Mouse (Mus musculus) forebrain, embryonic 12.5 days (tissue): ENCODE data around the gene Zcchc13. TPM values are rescaled to one million over a fixed set of nuclear protein-coding genes. Genes with fewer than 3 reads are reported as not detected.

Source experiments
- ATAC-seq: fragments of 200-750 bp; cut with Nextera tagmentation; 2 replicates; pipeline ENCODE4 v1.8.0; 2017; ENCODE audit warnings: moderate TSS enrichment; ENCODE audit not compliant: low FRiP score
- H3K27ac ChIP-seq: fragments of 300-500 bp; sonication (generic); 2 replicates; pipeline ENCODE4 v1.5.1; 2016; ENCODE audit warnings: mild to moderate bottlenecking
- H3K27me3 ChIP-seq: fragments of 300-500 bp; sonication (generic); 2 replicates; pipeline ENCODE4 v1.6.1; 2016; ENCODE audit warnings: mild to moderate bottlenecking
- H3K36me3 ChIP-seq: fragments of 300-500 bp; sonication (generic); replicated peaks from 2 replicates; pipeline ENCODE4 v1.6.1; 2016; ENCODE audit warnings: mild to moderate bottlenecking
- H3K4me1 ChIP-seq: fragments of 300-500 bp; sonication (generic); 2 replicates; pipeline ENCODE4 v1.6.1; 2016
- H3K4me2 ChIP-seq: fragments of 300-500 bp; sonication (generic); 2 replicates; pipeline ENCODE4 v1.6.1; 2016; ENCODE audit warnings: mild to moderate bottlenecking, moderate library complexity
- H3K4me3 ChIP-seq: fragments of 300-500 bp; sonication (generic); replicated peaks from 2 replicates; pipeline ENCODE4 v1.5.1; 2016; ENCODE audit warnings: mild to moderate bottlenecking
- H3K9ac ChIP-seq: fragments of 300-500 bp; sonication (generic); 2 replicates; pipeline ENCODE4 v1.6.1; 2016; ENCODE audit warnings: mild to moderate bottlenecking
- H3K9me3 ChIP-seq: fragments of 300-500 bp; sonication (generic); 2 replicates; pipeline ENCODE4 v1.6.1; 2016
- WGBS: fragments of 180-500 bp; shearing (Covaris S2); methylation state at CpG from one replicate; pipeline ENCODE4 v1.1.7; 2016; 5-methylcytosine and 5-hydroxymethylcytosine counted together
- polyA plus RNA-seq: library from polyadenylated mRNA; unstranded; fragments of >200 nt; fragmentation: Nextera tagmentation; extraction: Ambion mirVana; gene quantifications from 2 replicates; pipeline ENCODE4 v1.2.1, GENCODE M21; 2016

Zcchc13 gene
- polyA plus RNA-seq, 1 experiment from 2014 or later: not detected

DNA sequence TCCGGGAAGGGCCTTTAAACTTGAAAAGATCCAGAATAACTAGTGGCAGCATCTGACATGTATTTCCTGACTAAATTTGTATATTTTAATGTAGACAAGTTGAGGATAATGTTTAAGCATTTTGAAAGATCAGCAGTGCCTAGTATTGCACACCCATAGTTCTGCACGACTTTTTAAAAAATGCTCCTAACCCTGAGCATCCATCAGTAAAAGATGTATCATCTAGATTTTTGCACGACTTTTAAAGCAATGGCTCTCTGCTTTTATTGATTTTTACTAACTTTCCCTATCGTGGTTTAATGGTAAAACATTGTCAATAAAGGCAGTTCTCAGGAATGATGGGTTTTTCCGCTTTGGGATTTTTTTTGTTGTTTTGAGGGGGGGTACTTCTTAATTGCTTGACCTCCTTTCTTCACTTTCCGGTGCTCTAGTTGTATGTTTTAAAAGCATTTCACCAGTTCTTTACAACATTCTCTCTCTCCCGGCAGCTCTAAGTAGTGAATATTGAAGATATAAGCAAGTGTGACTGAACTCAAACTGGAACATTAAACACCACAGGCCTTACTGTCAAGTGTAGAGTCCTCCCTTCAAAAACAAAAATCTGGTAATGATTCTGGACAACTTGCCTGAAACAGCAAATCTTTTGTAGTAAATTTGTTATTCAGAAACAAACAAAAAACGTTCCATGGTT is 12.8 kb upstream of the Zcchc13 start:
- 23% methylated on average over 8 of the region's 8 CpGs for WGBS
- Histone ChIP-seq H3K4me1 (peaks cover 15% of the 10 kb centered on the region), H3K27me3 (no peaks in the 10 kb centered on the region), H3K9ac (peak overlapping the region; percentile 61), H3K4me3 (peak overlapping the region; percentile 43), H3K27ac (peak overlapping the region; percentile 93), H3K36me3 (peaks cover 4% of the 10 kb centered on the region; the same call in 1 of the 2 replicates), H3K4me2 (peak overlapping the region; percentile 58), H3K9me3 (no peaks in the 10 kb centered on the region)
- ATAC-seq: no peak

DNA sequence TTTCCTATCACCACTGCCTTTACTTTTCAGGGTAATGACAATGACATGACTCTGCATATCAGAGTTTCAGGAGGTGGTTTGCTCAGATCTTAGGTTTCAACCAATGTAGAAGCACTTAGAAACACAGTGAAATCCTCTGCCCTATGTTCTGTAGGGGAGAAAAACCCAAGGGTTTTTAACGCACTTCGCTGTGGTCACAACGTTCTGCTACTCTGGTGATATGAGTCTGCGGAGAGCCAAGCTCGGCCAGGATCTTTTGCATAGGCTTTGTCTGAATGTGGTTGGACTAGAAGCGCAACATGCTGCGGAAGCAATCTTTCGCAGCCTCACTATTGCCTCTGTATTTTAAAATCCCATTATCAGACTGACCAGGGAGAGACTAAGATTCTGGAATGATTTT is 8.6 kb upstream of the Zcchc13 start:
- 9% methylated on average over 8 of the region's 8 CpGs for WGBS
- peak overlapping the region; percentile 56 for H3K9ac ChIP-seq
- ATAC-seq: peak; percentile 4; the same call in 1 of the 2 replicates
- H3K27me3 ChIP-seq: no peaks in the 10 kb centered on the region
- H3K4me3 ChIP-seq: peak overlapping the region; percentile 35
- peak overlapping the region; percentile 67 for H3K4me2 ChIP-seq
- no peaks in the 10 kb centered on the region for H3K9me3 ChIP-seq
- peak overlapping the region; percentile 84 for H3K27ac ChIP-seq
- H3K36me3 ChIP-seq: no peaks in the 10 kb centered on the region
- peaks cover 9% of the 10 kb centered on the region for H3K4me1 ChIP-seq

DNA sequence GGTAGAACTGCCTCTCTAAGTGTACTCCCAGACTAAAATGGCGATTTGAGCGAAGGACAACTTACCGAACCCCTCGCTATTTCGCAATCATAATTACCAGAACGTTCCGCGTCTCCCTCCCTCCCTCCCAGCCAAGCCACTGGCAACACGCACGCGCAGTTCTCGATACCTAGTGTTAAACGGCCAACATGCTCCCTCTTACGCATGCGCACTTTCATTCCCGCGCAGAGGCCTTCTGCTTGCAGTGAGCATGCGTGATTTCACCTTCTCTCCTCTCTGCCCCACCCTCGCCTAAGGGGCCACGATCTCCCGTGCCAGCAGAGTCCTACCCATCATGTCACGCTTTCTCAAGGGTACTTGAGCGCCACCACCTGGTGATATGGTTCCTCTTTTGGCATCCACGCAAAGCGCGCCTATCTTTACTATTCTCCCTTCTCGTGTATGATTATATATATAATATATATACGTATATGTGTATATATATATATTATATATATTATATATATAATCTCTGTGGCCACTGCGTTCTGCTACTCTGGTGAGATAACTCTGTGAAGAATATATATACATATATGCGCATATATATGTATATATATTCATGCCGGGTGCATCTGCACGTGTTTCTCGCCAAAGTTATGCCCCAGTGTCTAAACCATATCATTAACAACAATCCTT is 8.0 kb upstream of the Zcchc13 start:
- peak overlapping the region; percentile 84 for H3K27ac ChIP-seq
- no peaks in the 10 kb centered on the region for H3K36me3 ChIP-seq
- WGBS: under 1% methylated on average over 33 of the region's 33 CpGs
- H3K4me1 ChIP-seq: peaks cover 9% of the 10 kb centered on the region
- no peaks in the 10 kb centered on the region for H3K27me3 ChIP-seq
- no peaks in the 10 kb centered on the region for H3K9me3 ChIP-seq
- H3K9ac ChIP-seq: peak overlapping the region; percentile 56
- peak; percentile 96 for ATAC-seq
- peak overlapping the region; percentile 47 for H3K4me3 ChIP-seq
- H3K4me2 ChIP-seq: peak overlapping the region; percentile 67

DNA sequence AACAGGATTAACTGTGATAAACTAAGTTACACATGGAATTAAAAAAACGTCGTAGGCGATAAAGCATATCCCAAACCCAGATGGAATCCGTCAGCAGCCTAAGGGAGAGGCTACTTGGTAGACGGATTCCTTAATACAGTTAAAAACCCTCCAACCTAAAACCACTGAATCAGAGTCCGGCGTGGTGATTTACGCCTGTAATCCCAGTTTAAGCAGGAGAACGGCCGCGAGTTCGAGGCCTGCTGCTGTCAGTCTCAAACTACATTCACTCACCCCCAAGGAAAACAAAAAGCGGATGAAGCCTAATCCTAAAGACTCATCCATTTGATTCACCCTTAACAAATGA is 7.5 kb upstream of the Zcchc13 start:
- Histone ChIP-seq H3K9me3 (no peaks in the 10 kb centered on the region), H3K9ac (peak overlapping the region; percentile 70), H3K36me3 (no peaks in the 10 kb centered on the region), H3K4me2 (peak overlapping the region; percentile 67), H3K27me3 (no peaks in the 10 kb centered on the region), H3K4me1 (peaks cover 9% of the 10 kb centered on the region), H3K27ac (no peak overlapping the region), H3K4me3 (peak overlapping the region; percentile 47)
- no peak; the same call in 1 of the 2 replicates for ATAC-seq
- WGBS: 2% methylated on average over 13 of the region's 13 CpGs

DNA sequence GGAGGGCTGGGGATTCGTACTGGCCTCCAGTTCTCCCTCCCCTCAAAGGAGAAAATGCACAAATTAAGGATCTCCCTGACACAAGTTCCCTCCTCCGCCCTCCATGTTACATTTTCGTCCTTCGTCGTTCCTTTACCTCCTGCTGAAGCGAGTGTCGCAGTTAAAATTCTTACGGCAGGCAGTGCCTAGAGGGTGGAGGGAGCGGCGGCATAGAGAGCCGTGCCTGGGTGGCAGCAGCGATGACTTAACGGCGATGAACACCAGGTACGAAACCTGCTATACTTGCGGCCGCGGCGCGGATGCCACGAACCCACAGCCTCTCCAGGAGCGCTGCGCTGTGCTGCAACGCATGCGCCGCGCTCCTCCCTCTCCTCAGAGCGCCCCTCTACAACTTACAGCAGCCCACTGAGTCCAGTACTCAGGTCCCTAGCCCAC is 7.0 kb upstream of the Zcchc13 start:
- under 1% methylated on average over 27 of the region's 28 CpGs for WGBS
- Histone ChIP-seq H3K9me3 (no peaks in the 10 kb centered on the region), H3K4me2 (peak overlapping the region; percentile 67), H3K4me1 (peaks cover 5% of the 10 kb centered on the region; the same call in 1 of the 2 replicates), H3K4me3 (peak overlapping the region; percentile 47), H3K27me3 (peaks cover 5% of the 10 kb centered on the region), H3K27ac (no peak overlapping the region), H3K9ac (peak overlapping the region; percentile 70), H3K36me3 (no peaks in the 10 kb centered on the region)
- ATAC-seq: peak; percentile 58; the same call in 1 of the 2 replicates

DNA sequence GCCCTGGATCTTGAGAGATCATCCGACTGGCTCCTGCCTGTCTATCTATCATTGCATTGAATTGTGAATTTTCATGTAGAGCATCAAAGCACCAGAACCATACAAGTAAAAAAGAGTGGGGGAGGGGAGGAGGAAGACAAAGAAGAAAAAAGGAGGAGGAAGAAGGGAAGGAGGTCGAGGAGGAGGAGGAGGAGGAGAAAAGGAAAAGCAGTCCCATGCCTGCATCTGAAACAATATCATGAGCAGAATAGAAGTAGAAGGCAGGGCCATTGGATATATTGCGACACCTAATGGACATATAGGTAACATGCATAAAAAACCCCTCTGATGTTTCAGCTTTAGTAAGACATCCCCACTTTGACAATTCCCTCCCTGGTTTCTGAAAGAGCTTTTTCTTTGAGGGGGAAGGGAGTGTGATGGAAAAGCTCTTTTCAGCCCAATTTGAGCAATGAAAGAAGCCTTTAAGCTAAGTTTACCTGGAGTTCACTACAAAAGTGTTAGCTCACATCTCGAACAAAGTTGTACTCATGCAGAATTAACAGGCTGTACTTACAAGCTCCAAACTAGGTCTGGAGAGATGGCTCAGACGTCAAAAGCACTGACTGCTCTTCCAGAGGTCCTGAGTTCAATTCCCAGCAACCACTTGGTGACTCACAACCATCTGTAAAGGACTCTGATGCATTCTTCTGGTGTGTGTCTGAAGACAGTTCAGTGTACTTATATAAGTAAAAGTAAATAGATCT is 5.8 kb upstream of the Zcchc13 start:
- Histone ChIP-seq H3K4me1 (peaks cover 5% of the 10 kb centered on the region; the same call in 1 of the 2 replicates), H3K9me3 (no peaks in the 10 kb centered on the region), H3K9ac (no peak overlapping the region), H3K4me3 (no peak overlapping the region), H3K4me2 (no peak overlapping the region), H3K36me3 (no peaks in the 10 kb centered on the region), H3K27ac (no peak overlapping the region), H3K27me3 (peaks cover 5% of the 10 kb centered on the region)
- 18% methylated on average over 5 of the region's 5 CpGs for WGBS
- no peak for ATAC-seq

DNA sequence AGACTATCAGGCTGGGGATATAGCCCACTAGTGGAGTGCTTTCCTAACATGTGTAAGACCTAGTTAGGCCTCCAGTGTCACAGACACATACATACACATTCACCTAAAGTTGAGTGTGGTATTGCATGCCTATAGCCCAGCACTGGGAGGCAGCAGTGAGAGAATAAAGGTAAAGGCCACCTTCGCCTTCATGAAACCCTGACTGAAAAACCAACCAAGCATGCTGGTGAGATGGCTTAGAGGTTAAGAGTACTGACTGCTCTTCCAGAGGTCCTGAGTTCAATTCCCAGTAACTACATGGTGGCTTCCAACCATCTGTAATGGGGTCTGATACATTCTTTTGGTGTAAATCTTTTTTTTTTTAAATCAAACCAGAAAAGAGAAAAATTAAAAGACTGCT is 1.5 kb upstream of the Zcchc13 start:
- WGBS: 54% methylated on average over 1 of the region's 1 CpGs
- H3K4me2 ChIP-seq: no peak overlapping the region
- no peak overlapping the region for H3K4me3 ChIP-seq
- no peak for ATAC-seq
- H3K36me3 ChIP-seq: no peaks in the 10 kb centered on the region
- no peaks in the 10 kb centered on the region for H3K4me1 ChIP-seq
- H3K9me3 ChIP-seq: no peaks in the 10 kb centered on the region
- H3K27me3 ChIP-seq: peaks cover 20% of the 10 kb centered on the region
- no peak overlapping the region for H3K9ac ChIP-seq
- H3K27ac ChIP-seq: no peak overlapping the region

DNA sequence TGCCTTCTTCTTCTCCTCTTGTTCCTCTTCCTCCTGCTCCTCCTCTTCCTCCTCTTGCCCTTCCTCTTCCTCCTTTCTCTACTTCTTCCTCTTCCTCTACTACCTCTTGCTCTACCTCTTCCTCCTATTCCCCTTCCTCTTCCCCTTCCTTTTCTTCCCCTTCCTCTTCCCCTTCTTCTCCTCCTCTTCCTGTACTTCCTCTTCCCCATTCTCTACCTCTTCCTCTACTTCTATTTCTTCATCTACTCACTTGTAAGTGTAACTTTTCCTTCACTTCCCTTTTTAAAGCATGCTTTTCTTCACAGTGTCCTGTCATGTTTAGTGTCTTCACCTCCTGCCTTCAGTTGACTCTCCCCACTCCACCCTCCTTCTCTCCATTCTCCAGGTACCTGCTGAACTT is 3.5 kb downstream of the Zcchc13 start:
- no peaks in the 10 kb centered on the region for H3K4me1 ChIP-seq
- no peak overlapping the region for H3K4me2 ChIP-seq
- no peaks in the 10 kb centered on the region for H3K9me3 ChIP-seq
- H3K4me3 ChIP-seq: no peak overlapping the region
- peaks cover 39% of the 10 kb centered on the region for H3K27me3 ChIP-seq
- no peak for ATAC-seq
- H3K36me3 ChIP-seq: no peaks in the 10 kb centered on the region
- no peak overlapping the region for H3K27ac ChIP-seq
- H3K9ac ChIP-seq: no peak overlapping the region

DNA sequence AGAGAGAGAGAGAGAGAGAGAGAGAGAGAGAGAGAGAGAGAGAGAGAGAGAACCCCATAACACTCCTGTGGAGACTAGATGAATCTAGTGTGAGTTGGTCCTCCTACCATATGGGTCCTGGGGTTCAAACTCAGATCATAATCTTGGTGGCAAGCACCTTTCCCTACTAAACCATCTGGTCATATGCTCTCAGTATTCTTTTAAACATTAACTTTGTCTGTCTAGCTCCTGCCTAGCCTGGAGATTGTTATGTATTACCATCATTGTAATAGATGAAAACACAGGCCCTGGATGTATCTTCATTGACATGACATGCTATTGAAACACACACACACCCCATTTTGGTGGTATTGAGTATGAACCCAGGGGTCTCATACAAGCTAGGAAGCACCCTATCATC is 5.6 kb downstream of the Zcchc13 start:
- ATAC-seq: no peak
- no peaks in the 10 kb centered on the region for H3K9me3 ChIP-seq
- no peak overlapping the region for H3K9ac ChIP-seq
- no peak overlapping the region for H3K4me2 ChIP-seq
- no peaks in the 10 kb centered on the region for H3K36me3 ChIP-seq
- H3K27me3 ChIP-seq: peaks cover 32% of the 10 kb centered on the region
- H3K27ac ChIP-seq: no peak overlapping the region
- H3K4me1 ChIP-seq: no peaks in the 10 kb centered on the region
- no peak overlapping the region for H3K4me3 ChIP-seq

DNA sequence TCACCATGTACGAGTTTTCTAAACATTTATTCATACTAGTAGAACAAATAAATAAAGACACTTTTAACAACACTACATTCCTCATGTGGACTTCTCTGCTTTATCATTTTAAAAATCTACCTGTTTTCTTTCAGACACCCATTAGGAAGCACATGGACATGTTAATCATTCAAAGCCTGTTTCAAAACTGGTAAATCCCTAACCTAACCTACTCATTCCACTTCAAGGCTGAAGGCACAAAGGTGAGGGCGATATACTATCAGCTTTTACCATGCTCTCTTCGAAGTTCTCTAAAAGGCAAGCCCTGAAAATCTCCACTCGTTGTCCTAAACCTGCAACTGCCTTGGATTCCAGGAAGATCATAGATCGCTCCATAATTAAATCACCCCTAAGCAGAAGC is 8.2 kb downstream of the Zcchc13 start:
- ATAC-seq: no peak
- 86% methylated on average over 5 of the region's 5 CpGs for WGBS
- Histone ChIP-seq H3K9ac (no peak overlapping the region), H3K4me2 (no peak overlapping the region), H3K9me3 (no peaks in the 10 kb centered on the region), H3K27ac (no peak overlapping the region), H3K4me1 (no peaks in the 10 kb centered on the region), H3K4me3 (no peak overlapping the region), H3K27me3 (peaks cover 35% of the 10 kb centered on the region), H3K36me3 (no peaks in the 10 kb centered on the region)

DNA sequence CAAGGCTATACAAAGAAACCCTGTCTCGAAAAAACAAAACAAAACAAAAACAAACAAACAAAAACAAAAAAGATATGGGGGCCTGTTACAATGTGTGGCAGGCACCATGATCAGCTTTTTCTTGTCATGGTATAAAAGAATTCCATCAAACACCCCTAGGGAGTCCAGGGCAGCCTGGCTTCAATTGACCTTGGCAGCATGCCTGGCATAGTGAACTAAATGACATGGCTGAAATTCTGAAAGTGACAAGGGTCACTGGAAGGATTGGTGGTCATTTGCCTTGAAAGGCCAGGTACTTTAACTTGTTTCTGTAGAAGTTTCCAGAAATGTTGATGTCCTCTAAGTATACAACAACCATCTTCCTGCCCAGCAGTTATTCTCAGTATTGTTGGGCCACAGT is 13.9 kb downstream of the Zcchc13 start:
- peaks cover 26% of the 10 kb centered on the region for H3K27me3 ChIP-seq
- no peak overlapping the region for H3K4me3 ChIP-seq
- H3K9me3 ChIP-seq: no peaks in the 10 kb centered on the region
- no peak overlapping the region for H3K9ac ChIP-seq
- H3K36me3 ChIP-seq: no peaks in the 10 kb centered on the region
- WGBS: 73% methylated on average over 1 of the region's 1 CpGs
- no peaks in the 10 kb centered on the region for H3K4me1 ChIP-seq
- no peak for ATAC-seq
- H3K27ac ChIP-seq: no peak overlapping the region
- H3K4me2 ChIP-seq: no peak overlapping the region

DNA sequence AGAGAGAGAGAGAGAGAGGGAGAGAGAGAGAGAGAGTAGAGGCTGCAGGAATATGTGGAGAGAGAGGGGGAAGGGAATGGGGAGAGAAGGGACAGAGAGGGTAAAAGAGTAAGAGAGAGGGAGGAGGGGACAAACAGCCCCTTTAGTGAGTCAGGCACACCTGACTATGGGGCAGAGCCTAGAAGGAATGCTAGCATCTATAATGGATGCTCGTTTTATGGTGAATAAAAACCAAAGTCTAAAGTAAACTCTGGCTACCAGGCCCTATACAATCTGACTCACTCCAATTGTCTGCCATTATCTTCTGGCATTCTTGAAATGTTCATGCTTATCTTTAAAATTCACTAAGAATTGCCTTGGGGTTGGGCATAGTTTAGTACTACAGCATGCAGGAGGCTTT is 21.7 kb downstream of the Zcchc13 start:
- H3K9me3 ChIP-seq: no peaks in the 10 kb centered on the region
- no peak overlapping the region for H3K27ac ChIP-seq
- 58% methylated on average over 1 of the region's 1 CpGs for WGBS
- H3K4me3 ChIP-seq: no peak overlapping the region
- peaks cover 44% of the 10 kb centered on the region for H3K27me3 ChIP-seq
- ATAC-seq: no peak
- H3K4me2 ChIP-seq: no peak overlapping the region
- no peaks in the 10 kb centered on the region for H3K36me3 ChIP-seq
- H3K9ac ChIP-seq: no peak overlapping the region
- H3K4me1 ChIP-seq: no peaks in the 10 kb centered on the region
